Mouse (Mus musculus): ENCODE measurements around the gene Coil. TPM values are rescaled to one million over a fixed set of nuclear protein-coding genes. Genes with fewer than 3 reads are reported as not detected.

Coil gene
- polyA plus RNA-seq, 1 experiment from 2014 or later = 6.5 TPM

DNA sequence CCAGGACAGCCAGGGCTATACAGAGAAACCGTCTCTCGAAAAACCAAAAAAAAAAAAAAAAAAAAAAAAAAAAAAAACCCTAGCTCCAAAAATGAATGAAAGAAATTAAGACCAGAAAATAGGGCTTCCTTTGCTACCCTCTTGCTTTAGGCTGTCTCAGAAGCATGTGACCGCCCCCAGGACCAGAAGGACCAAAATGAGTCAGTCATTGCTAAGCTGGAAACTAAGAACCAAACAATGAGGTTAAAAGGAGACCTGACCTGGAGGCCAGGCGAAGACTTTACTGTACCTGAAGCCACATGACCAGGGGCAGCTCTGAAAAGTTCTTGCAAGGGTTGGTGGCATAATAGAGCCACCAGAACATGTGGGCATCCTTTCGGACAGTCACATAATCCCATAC is 17.9 kb upstream of the Coil start:
- no peak overlapping the region for H3K4me3 ChIP-seq (ENCODE audit: control insufficient read depth in 1 of 2, insufficient read depth in 1 of 2, low read depth in 1 of 2, low read length in 2 of 2)
- H3K4me1 ChIP-seq (ENCODE audit: control insufficient read depth in 2 of 2, insufficient read depth in 2 of 2, low read length in 2 of 2) = peaks cover 0 to 4% of the 10 kb centered on the region in 2 experiments; a peak in 1 of 4 replicates
- H3K27me3 ChIP-seq (ENCODE audit: control insufficient read depth, insufficient read depth, low read length) = no peaks in the 10 kb centered on the region
- H3K27ac ChIP-seq (replicated peaks in 1 of 2; ENCODE audit: control insufficient read depth in 1 of 2, insufficient read depth in 1 of 2, low read depth in 2 of 2, low read length in 2 of 2) = no peak overlapping the region
- H3K36me3 ChIP-seq (ENCODE audit: control insufficient read depth, insufficient read depth, low read length) = peaks cover 22% of the 10 kb centered on the region; the same call in 1 of the 2 replicates
- H3K4me2 ChIP-seq (ENCODE audit: low read length) = no peak overlapping the region
- ATAC-seq (ENCODE audit: insufficient number of reproducible peaks, insufficient read depth, low FRiP score, low read depth) = no peak
- H3K9me3 ChIP-seq (ENCODE audit: control insufficient read depth, low read length) = no peaks in the 10 kb centered on the region
- H3K9ac ChIP-seq (ENCODE audit: low read length) = no peak overlapping the region
- 92% methylated on average over 5 of the region's 5 CpGs for WGBS

DNA sequence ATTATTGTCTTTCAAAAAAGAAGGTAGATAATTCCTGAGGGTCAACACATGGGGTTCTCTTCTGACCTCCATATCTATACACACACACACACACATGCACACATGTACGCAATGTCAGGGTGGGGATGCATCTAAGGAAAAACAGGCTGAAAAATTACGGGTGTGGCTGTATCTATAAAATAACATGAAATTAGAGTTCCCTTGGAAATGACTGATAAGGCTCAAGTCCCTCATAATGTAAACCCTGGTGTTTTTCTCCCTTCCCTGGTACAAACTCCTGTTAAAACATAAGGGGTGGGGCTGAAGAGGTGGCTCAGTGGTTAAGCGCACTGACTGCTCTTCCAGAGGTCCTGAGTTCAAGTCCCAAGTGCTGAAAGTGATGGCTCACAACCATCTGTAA is 16.5 kb upstream of the Coil start:
- H3K9me3 ChIP-seq (ENCODE audit: control insufficient read depth, low read length) = no peaks in the 10 kb centered on the region
- H3K4me3 ChIP-seq (ENCODE audit: control insufficient read depth in 1 of 2, insufficient read depth in 1 of 2, low read depth in 1 of 2, low read length in 2 of 2) = no peak overlapping the region
- H3K27me3 ChIP-seq (ENCODE audit: control insufficient read depth, insufficient read depth, low read length) = no peaks in the 10 kb centered on the region
- peaks cover 0 to 4% of the 10 kb centered on the region in 2 experiments; a peak in 1 of 4 replicates for H3K4me1 ChIP-seq (ENCODE audit: control insufficient read depth in 2 of 2, insufficient read depth in 2 of 2, low read length in 2 of 2)
- no peak for ATAC-seq (ENCODE audit: insufficient number of reproducible peaks, insufficient read depth, low FRiP score, low read depth)
- H3K36me3 ChIP-seq (ENCODE audit: control insufficient read depth, insufficient read depth, low read length) = peaks cover 21% of the 10 kb centered on the region; the same call in 1 of the 2 replicates
- no peak overlapping the region for H3K9ac ChIP-seq (ENCODE audit: low read length)
- H3K4me2 ChIP-seq (ENCODE audit: low read length) = no peak overlapping the region
- WGBS = 86% methylated on average over 3 of the region's 3 CpGs
- no peak overlapping the region for H3K27ac ChIP-seq (replicated peaks in 1 of 2; ENCODE audit: control insufficient read depth in 1 of 2, insufficient read depth in 1 of 2, low read depth in 2 of 2, low read length in 2 of 2)

- WGBS = 1% methylated on average over 4 of the region's 4 CpGs
- ATAC-seq (ENCODE audit: insufficient number of reproducible peaks, insufficient read depth, low FRiP score, low read depth) = no peak
- Histone ChIP-seq H3K27me3 (ENCODE audit: control insufficient read depth, insufficient read depth, low read length) (no peaks in the 10 kb centered on the region), H3K4me3 (ENCODE audit: control insufficient read depth in 1 of 2, insufficient read depth in 1 of 2, low read depth in 1 of 2, low read length in 2 of 2) (peak overlapping the region; percentile 52 to 67), H3K4me2 (ENCODE audit: low read length) (peak overlapping the region; percentile 67), H3K4me1 (ENCODE audit: control insufficient read depth in 2 of 2, insufficient read depth in 2 of 2, low read length in 2 of 2) (peaks cover 0 to 4% of the 10 kb centered on the region in 2 experiments; a peak in 1 of 4 replicates), H3K9ac (ENCODE audit: low read length) (peak overlapping the region; percentile 69), H3K36me3 (ENCODE audit: control insufficient read depth, insufficient read depth, low read length) (peaks cover 15% of the 10 kb centered on the region; the same call in 1 of the 2 replicates), H3K9me3 (ENCODE audit: control insufficient read depth, low read length) (no peaks in the 10 kb centered on the region), H3K27ac (replicated peaks in 1 of 2; ENCODE audit: control insufficient read depth in 1 of 2, insufficient read depth in 1 of 2, low read depth in 2 of 2, low read length in 2 of 2) (peak overlapping the region; percentile 12 to 33; a peak in 2 of 4 replicates)
Observed at GRCm38 (mm10) chr11:88954803-88955202, 15.2 kb upstream of the Coil start.

- peak within 1 kb of the TSS; percentile 14 to 33; a peak in 2 of 4 replicates for H3K27ac ChIP-seq (replicated peaks in 1 of 2; ENCODE audit: control insufficient read depth in 1 of 2, insufficient read depth in 1 of 2, low read depth in 2 of 2, low read length in 2 of 2)
- whole genome bisulfite sequencing = 5% methylated on average over 34 of the region's 34 CpGs
Observed at GRCm38 (mm10) chr11:88955217-88955969, 14.7 kb upstream of the Coil start, which contains the start of gene Scpep1. Gene Scpep1, minus strand, starts transcription at chr11:88955465.

DNA sequence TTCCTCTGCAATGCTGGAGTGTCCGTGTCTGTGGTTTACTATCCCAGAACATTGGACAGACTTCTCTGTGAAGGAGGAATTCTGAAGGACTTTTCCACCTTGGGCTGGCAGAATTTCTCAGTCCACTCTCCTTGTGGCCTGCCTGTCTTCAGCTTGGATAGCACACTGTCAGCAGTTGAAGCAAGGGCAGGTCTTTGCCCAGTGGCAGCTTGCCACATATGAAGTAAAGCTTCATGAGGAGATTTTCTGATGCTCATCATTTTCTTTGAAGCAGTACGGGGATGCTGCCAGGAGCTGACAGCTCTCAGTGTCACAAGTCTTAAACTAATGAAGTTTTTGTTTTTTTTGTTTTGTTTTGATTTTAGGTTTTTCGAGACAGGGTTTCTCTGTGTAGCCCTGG is 11.2 kb upstream of the Coil start:
- no peaks in the 10 kb centered on the region for H3K27me3 ChIP-seq (ENCODE audit: control insufficient read depth, insufficient read depth, low read length)
- H3K4me2 ChIP-seq (ENCODE audit: low read length) = no peak overlapping the region
- ATAC-seq (ENCODE audit: insufficient number of reproducible peaks, insufficient read depth, low FRiP score, low read depth) = no peak
- H3K4me1 ChIP-seq (ENCODE audit: control insufficient read depth in 2 of 2, insufficient read depth in 2 of 2, low read length in 2 of 2) = peaks cover 0 to 4% of the 10 kb centered on the region in 2 experiments; a peak in 1 of 4 replicates
- H3K27ac ChIP-seq (replicated peaks in 1 of 2; ENCODE audit: control insufficient read depth in 1 of 2, insufficient read depth in 1 of 2, low read depth in 2 of 2, low read length in 2 of 2) = no peak overlapping the region
- no peaks in the 10 kb centered on the region for H3K36me3 ChIP-seq (ENCODE audit: control insufficient read depth, insufficient read depth, low read length)
- no peaks in the 10 kb centered on the region for H3K9me3 ChIP-seq (ENCODE audit: control insufficient read depth, low read length)
- no peak overlapping the region for H3K9ac ChIP-seq (ENCODE audit: low read length)
- WGBS = 75% methylated on average over 3 of the region's 3 CpGs
- no peak overlapping the region for H3K4me3 ChIP-seq (ENCODE audit: control insufficient read depth in 1 of 2, insufficient read depth in 1 of 2, low read depth in 1 of 2, low read length in 2 of 2)

More at GRCm38 (mm10) chr11:88955217-88955969, 14.7 kb upstream of the Coil start, which contains the start of gene Scpep1:
- Histone ChIP-seq H3K4me2 (ENCODE audit: low read length) (peak within 1 kb of the TSS; percentile 67), H3K4me1 (ENCODE audit: control insufficient read depth in 2 of 2, insufficient read depth in 2 of 2, low read length in 2 of 2) (peaks cover 0 to 4% of the 10 kb centered on the region in 2 experiments; a peak in 1 of 4 replicates), H3K4me3 (ENCODE audit: control insufficient read depth in 1 of 2, insufficient read depth in 1 of 2, low read depth in 1 of 2, low read length in 2 of 2) (peak within 1 kb of the TSS; percentile 52 to 67), H3K27me3 (ENCODE audit: control insufficient read depth, insufficient read depth, low read length) (no peaks in the 10 kb centered on the region), H3K9me3 (ENCODE audit: control insufficient read depth, low read length) (no peaks in the 10 kb centered on the region), H3K9ac (ENCODE audit: low read length) (peak within 1 kb of the TSS; percentile 69), H3K36me3 (ENCODE audit: control insufficient read depth, insufficient read depth, low read length) (peaks cover 13% of the 10 kb centered on the region; the same call in 1 of the 2 replicates)
- ATAC-seq (ENCODE audit: insufficient number of reproducible peaks, insufficient read depth, low FRiP score, low read depth) = peak; percentile 94

- H3K9me3 ChIP-seq (ENCODE audit: control insufficient read depth, low read length) = no peaks in the 10 kb centered on the region
- ATAC-seq (ENCODE audit: insufficient number of reproducible peaks, insufficient read depth, low FRiP score, low read depth) = no peak
- no peak within 1 kb of the TSS for H3K9ac ChIP-seq (ENCODE audit: low read length)
- H3K27me3 ChIP-seq (ENCODE audit: control insufficient read depth, insufficient read depth, low read length) = no peaks in the 10 kb centered on the region
- no peak within 1 kb of the TSS for H3K4me2 ChIP-seq (ENCODE audit: low read length)
- H3K4me3 ChIP-seq (ENCODE audit: control insufficient read depth in 1 of 2, insufficient read depth in 1 of 2, low read depth in 1 of 2, low read length in 2 of 2) = no peak within 1 kb of the TSS
- no peaks in the 10 kb centered on the region for H3K4me1 ChIP-seq (ENCODE audit: control insufficient read depth in 2 of 2, insufficient read depth in 2 of 2, low read length in 2 of 2)
- H3K36me3 ChIP-seq (ENCODE audit: control insufficient read depth, insufficient read depth, low read length) = no peaks in the 10 kb centered on the region
- H3K27ac ChIP-seq (replicated peaks in 1 of 2; ENCODE audit: control insufficient read depth in 1 of 2, insufficient read depth in 1 of 2, low read depth in 2 of 2, low read length in 2 of 2) = no peak within 1 kb of the TSS
- 75% methylated on average over 2 of the region's 3 CpGs for WGBS
Observed at GRCm38 (mm10) chr11:88966881-88967361, 3.1 kb upstream of the Coil start, which contains the start of gene Elobl. Gene Elobl, minus strand, starts transcription at chr11:88966931.

GRCm38 (mm10) chr11:88973776-88974701 is 4.0 kb downstream of the Coil start:
- Histone ChIP-seq H3K4me2 (ENCODE audit: low read length) (peak overlapping the region; percentile 95), H3K36me3 (ENCODE audit: control insufficient read depth, insufficient read depth, low read length) (no peaks in the 10 kb centered on the region), H3K27ac (replicated peaks in 1 of 2; ENCODE audit: control insufficient read depth in 1 of 2, insufficient read depth in 1 of 2, low read depth in 2 of 2, low read length in 2 of 2) (peak overlapping the region; percentile 69 to 85), H3K27me3 (ENCODE audit: control insufficient read depth, insufficient read depth, low read length) (no peaks in the 10 kb centered on the region), H3K4me1 (ENCODE audit: control insufficient read depth in 2 of 2, insufficient read depth in 2 of 2, low read length in 2 of 2) (peaks cover 6% of the 10 kb centered on the region in 2 experiments; a peak in 3 of 4 replicates), H3K9me3 (ENCODE audit: control insufficient read depth, low read length) (no peaks in the 10 kb centered on the region), H3K9ac (ENCODE audit: low read length) (peak overlapping the region; percentile 82), H3K4me3 (ENCODE audit: control insufficient read depth in 1 of 2, insufficient read depth in 1 of 2, low read depth in 1 of 2, low read length in 2 of 2) (peak overlapping the region; percentile 72 to 92)
- peak; percentile 52 for ATAC-seq (ENCODE audit: insufficient number of reproducible peaks, insufficient read depth, low FRiP score, low read depth)
- 2% methylated on average over 58 of the region's 62 CpGs for WGBS
